Mouse (Mus musculus) cerebellum, adult 8-10 months (tissue): ENCODE measurements at regions not wholly inside any gene's neighbourhood (a gene's known extent, or its start where the extent isn't known, plus 50 kb on each side); places are given as distances from the start of the nearest gene placed in this dataset.

ENCODE experiments used
- DNase-seq: peaks from one replicate; pipeline ENCODE4 v3.0.0; 2022

- no peak for DNase-seq
Observed at GRCm38 (mm10) chr6:74033811-74034210, 564.3 kb upstream of the 4931417E11Rik start.

- no peak for DNase-seq
Observed at GRCm38 (mm10) chr6:74017107-74017506, 547.6 kb upstream of the 4931417E11Rik start.

- no peak for DNase-seq
Observed at GRCm38 (mm10) chr6:73981742-73982141, 512.3 kb upstream of the 4931417E11Rik start.

- no peak for DNase-seq
Observed at GRCm38 (mm10) chr6:73949934-73950293, 480.4 kb upstream of the 4931417E11Rik start.

GRCm38 (mm10) chr6:73949121-73949933 is 479.9 kb upstream of the 4931417E11Rik start:
- no peak for DNase-seq

GRCm38 (mm10) chr6:73913426-73914404 is 444.2 kb upstream of the 4931417E11Rik start:
- peak; percentile 76 for DNase-seq

GRCm38 (mm10) chr6:73889144-73889795 is 419.8 kb upstream of the 4931417E11Rik start:
- DNase-seq, result no peak

GRCm38 (mm10) chr6:73878662-73879061 is 409.2 kb upstream of the 4931417E11Rik start:
- DNase-seq, result no peak

GRCm38 (mm10) chr6:73868683-73869082 is 399.2 kb upstream of the 4931417E11Rik start:
- DNase-seq, result no peak
